Mouse (Mus musculus): Measurements from ENCODE around the gene Nacad. TPM values are rescaled to one million over a fixed set of nuclear protein-coding genes. Genes with fewer than 3 reads are reported as not detected.

The Nacad gene
- polyA plus RNA-seq, 1 experiment, result 3.1 TPM

DNA sequence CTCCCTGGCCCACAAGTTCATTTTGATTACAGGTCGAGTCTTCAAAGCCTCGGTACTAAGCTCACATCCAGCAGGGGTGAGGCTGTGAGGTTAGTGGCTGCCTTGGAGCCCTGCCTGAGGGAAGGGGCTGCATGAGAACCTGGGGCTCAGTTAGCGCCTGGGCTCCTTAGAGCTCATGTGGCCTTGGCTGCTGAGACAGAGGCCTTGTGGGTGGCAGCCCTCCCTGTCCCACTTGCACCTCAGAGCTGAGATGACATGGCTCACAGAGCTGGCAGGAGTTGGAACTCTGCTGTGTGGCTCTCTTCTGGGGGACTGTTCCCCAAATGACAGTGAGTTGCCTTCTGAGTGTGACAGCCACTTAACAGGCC, 36.5 kb downstream of the Nacad start:
- TF ChIP-seq GATA1 (IDR thresholded peaks at IDR 0.05; ENCODE audit: low read length), result no peak
- no peak for TF ChIP-seq TAL1 (IDR thresholded peaks at IDR 0.05; ENCODE audit: low read length)
- H3K4me1 ChIP-seq (ENCODE audit: control insufficient read depth), result peaks cover 36% of the 10 kb centered on the region
- no peaks in the 10 kb centered on the region for H3K9me3 ChIP-seq (ENCODE audit: control insufficient read depth, low read length)
- peaks cover 67% of the 10 kb centered on the region for H3K36me3 ChIP-seq (ENCODE audit: control insufficient read depth)
- no peak overlapping the region for H3K4me3 ChIP-seq (replicated peaks)
- no peaks in the 10 kb centered on the region for H3K27me3 ChIP-seq (ENCODE audit: control insufficient read depth)

DNA sequence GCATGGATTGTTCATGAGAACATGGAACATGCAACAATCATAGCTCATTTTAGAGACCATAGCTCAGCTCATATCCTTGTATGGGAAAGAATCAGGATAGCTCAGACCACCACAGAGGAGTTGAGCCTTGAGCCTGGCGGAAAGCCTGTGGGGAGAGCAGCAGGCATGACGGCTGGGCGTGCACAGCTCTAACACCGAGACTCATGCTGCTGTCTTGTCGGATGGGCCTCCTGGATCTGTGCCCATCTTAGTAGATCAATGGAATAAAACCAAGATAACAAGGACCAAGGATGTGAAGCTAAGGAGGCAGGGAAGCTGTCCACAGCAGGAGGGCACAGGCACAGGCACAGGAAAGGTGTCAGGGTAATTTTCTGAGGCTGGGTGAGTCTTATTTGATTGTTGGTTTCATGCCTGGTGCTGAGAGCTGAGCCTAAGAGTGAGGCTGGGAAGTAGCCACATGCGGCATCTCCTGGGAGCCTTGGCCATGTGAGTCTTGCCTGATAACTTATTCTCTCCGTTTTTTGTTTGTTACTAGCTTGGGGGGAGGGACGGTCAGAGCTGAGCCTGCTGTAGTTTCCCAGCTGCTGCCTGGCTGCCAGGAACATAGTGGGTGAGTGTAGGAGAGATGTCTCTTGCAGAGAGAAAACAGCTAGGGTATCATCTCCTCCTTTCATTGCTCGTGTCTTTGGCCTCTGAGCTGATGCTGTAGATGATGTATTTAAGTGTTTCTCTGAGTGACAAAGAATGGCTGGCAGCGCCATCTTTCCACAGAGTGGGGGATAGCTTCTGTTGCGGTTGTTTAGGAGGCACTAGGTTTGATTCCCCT, 37.1 kb downstream of the Nacad start:
- no peak for TF ChIP-seq TAL1 (IDR thresholded peaks at IDR 0.05; ENCODE audit: low read length)
- no peak for TF ChIP-seq GATA1 (IDR thresholded peaks at IDR 0.05; ENCODE audit: low read length)
- peaks cover 36% of the 10 kb centered on the region for H3K4me1 ChIP-seq (ENCODE audit: control insufficient read depth)
- no peaks in the 10 kb centered on the region for H3K9me3 ChIP-seq (ENCODE audit: control insufficient read depth, low read length)
- no peak overlapping the region for H3K4me3 ChIP-seq (replicated peaks)
- H3K36me3 ChIP-seq (ENCODE audit: control insufficient read depth), result peaks cover 67% of the 10 kb centered on the region
- no peaks in the 10 kb centered on the region for H3K27me3 ChIP-seq (ENCODE audit: control insufficient read depth)

DNA sequence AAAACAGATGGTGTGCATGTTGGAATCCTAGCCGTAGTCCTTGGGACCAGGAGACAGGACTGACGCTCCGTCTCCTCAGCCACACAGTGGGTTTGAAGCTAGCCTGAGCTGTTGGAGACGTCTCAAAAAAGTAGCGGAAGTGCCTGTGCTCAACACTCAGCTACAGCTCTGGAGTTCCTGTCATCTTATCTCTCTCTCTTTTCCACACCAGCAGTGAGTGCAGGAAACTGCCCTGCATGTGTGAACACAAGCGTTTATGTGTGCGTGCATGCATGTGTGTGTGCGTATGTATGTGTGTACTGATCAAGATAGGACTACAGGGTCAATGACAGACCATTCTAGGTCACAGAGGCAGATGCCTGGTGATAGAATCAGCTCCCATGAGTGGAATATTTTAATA, 37.9 kb downstream of the Nacad start:
- no peak for TF ChIP-seq GATA1 (IDR thresholded peaks at IDR 0.05; ENCODE audit: low read length)
- no peak for TF ChIP-seq TAL1 (IDR thresholded peaks at IDR 0.05; ENCODE audit: low read length)
- H3K9me3 ChIP-seq (ENCODE audit: control insufficient read depth, low read length), result no peaks in the 10 kb centered on the region
- peaks cover 36% of the 10 kb centered on the region for H3K4me1 ChIP-seq (ENCODE audit: control insufficient read depth)
- H3K4me3 ChIP-seq (replicated peaks), result no peak overlapping the region
- peaks cover 67% of the 10 kb centered on the region for H3K36me3 ChIP-seq (ENCODE audit: control insufficient read depth)
- H3K27me3 ChIP-seq (ENCODE audit: control insufficient read depth), result no peaks in the 10 kb centered on the region

DNA sequence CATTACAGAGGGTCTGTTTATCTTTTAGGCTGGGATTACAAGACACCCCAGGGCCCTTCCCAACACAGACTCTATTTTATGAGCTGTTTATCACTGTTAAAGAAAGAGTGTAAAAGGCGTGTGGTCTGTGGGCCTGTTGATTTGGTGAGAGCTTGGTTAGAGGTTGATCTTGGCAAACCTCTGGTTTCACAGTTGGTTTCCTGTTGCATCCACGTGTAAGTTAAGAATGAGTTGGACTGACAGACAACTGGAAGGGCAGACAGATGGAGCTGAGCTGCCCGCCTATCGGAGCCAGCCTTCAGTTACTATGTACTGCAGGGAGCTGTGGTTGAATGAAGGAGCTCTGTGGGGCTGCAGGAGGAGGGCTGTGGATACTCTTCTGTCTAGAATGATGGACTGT, 39.4 kb downstream of the Nacad start:
- peaks cover 62% of the 10 kb centered on the region for H3K36me3 ChIP-seq (ENCODE audit: control insufficient read depth)
- H3K9me3 ChIP-seq (ENCODE audit: control insufficient read depth, low read length), result no peaks in the 10 kb centered on the region
- no peak overlapping the region for H3K4me3 ChIP-seq (replicated peaks)
- H3K27me3 ChIP-seq (ENCODE audit: control insufficient read depth), result no peaks in the 10 kb centered on the region
- TF ChIP-seq TAL1 (IDR thresholded peaks at IDR 0.05; ENCODE audit: low read length) (no peak), GATA1 (IDR thresholded peaks at IDR 0.05; ENCODE audit: low read length) (no peak)
- H3K4me1 ChIP-seq (ENCODE audit: control insufficient read depth), result peaks cover 48% of the 10 kb centered on the region

DNA sequence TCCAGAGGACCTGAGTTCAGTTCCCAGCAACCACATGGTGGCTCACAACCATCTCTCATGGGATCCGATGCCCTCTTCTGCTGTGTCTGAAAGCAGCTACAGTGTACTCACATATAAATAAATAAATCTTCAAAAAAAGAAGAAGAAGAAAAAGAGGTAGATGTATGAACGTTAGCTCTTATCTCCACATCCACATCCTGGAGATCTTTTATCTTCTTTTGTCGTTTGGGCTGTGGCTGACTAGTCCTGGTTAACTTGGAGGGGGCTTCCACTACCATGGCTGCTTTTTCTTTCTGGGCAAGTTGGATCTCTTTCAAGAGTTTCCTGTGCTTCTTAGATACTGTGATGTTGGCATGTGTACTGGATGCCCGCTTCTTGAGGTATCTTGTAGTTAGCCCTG, 42.7 kb downstream of the Nacad start:
- H3K36me3 ChIP-seq (ENCODE audit: control insufficient read depth), result peaks cover 49% of the 10 kb centered on the region
- no peak for TF ChIP-seq GATA1 (IDR thresholded peaks at IDR 0.05; ENCODE audit: low read length)
- TF ChIP-seq TAL1 (IDR thresholded peaks at IDR 0.05; ENCODE audit: low read length), result no peak
- H3K4me1 ChIP-seq (ENCODE audit: control insufficient read depth), result peaks cover 37% of the 10 kb centered on the region
- no peak overlapping the region for H3K4me3 ChIP-seq (replicated peaks)
- no peaks in the 10 kb centered on the region for H3K9me3 ChIP-seq (ENCODE audit: control insufficient read depth, low read length)
- H3K27me3 ChIP-seq (ENCODE audit: control insufficient read depth), result no peaks in the 10 kb centered on the region

DNA sequence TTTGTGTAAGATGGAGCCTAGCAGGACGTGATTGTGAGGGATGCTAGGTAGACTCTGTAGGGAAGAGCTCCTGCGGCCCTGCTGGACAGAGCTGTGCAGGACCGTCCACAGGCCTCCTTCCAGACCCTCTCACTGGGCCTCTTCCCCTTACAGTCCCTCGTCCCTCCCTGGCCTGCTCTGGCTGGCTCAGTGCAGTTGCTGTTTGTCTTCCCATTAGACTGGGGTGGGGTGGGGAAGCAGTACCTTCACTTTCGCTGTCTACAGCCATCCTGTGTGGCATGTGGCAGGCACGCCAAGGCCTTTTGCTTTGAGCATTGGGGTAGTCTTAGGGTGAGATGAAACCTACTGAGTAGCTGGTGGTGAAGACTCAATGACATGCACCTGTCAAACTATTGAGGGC, 43.5 kb downstream of the Nacad start:
- Histone ChIP-seq H3K36me3 (ENCODE audit: control insufficient read depth) (peaks cover 52% of the 10 kb centered on the region), H3K27me3 (ENCODE audit: control insufficient read depth) (no peaks in the 10 kb centered on the region), H3K4me1 (ENCODE audit: control insufficient read depth) (peaks cover 32% of the 10 kb centered on the region), H3K4me3 (replicated peaks) (no peak overlapping the region), H3K9me3 (ENCODE audit: control insufficient read depth, low read length) (no peaks in the 10 kb centered on the region)
- TF ChIP-seq TAL1 (IDR thresholded peaks at IDR 0.05; ENCODE audit: low read length) (no peak), GATA1 (IDR thresholded peaks at IDR 0.05; ENCODE audit: low read length) (no peak)

DNA sequence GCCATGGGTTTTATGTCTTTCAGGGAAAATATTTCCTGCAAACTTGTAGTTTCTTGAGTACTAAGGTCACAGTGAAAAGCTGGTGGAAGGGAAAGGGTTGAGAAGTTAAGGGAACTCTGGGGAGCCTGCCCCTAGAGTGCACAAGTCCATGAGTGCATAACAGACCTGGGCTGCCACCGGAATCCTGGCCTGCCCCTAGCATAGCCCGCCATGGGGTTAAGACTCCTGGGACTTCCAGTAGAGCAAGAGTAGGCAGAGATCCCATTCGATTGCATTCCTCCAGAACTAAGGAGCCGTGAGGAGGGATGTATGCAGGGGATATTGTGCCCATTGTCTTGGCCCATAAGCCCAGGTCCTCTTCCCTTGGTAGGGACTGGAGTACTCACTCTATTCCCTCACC, 44.4 kb downstream of the Nacad start:
- Histone ChIP-seq H3K4me3 (replicated peaks) (no peak overlapping the region), H3K36me3 (ENCODE audit: control insufficient read depth) (peaks cover 54% of the 10 kb centered on the region)

DNA sequence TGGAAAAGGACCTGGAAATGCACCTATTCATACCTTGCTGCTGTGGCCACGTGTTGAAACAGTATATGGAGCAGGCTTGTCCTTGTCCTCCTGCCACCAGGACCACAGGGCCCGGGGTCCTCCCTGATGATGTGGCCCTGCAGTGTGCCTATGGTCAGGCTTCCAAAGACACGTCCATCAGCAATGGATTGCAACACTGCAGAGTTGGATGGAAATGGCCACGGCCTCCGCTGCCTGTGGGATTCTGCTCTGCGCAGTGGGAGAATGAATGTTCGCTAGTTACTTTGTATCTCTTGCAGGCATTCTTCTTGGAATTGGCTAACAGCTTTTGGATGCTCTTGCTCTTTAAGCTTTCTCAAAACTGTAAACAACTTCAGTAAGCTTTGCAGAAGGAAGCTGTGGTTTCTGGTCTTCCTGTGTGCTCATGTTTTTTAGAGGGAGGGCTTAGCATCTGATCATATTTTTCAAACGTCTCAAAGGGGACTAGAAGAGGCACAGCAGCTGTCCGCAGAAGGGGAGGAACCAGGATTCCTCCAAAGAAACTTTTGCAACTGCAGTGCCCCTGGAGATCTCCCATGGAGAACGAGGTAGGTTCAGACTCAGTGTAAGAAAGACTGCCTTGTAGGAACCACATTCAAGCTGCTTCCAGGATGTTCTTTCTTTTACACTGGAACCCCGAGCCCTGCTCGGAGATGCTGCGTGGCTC, 45.0 kb downstream of the Nacad start:
- TF ChIP-seq GATA1 (IDR thresholded peaks at IDR 0.05; ENCODE audit: low read length) (no peak), TAL1 (IDR thresholded peaks at IDR 0.05; ENCODE audit: low read length) (no peak)
- Histone ChIP-seq H3K36me3 (ENCODE audit: control insufficient read depth) (peaks cover 52% of the 10 kb centered on the region), H3K4me3 (replicated peaks) (no peak overlapping the region), H3K9me3 (ENCODE audit: control insufficient read depth, low read length) (no peaks in the 10 kb centered on the region), H3K27me3 (ENCODE audit: control insufficient read depth) (no peaks in the 10 kb centered on the region), H3K4me1 (ENCODE audit: control insufficient read depth) (peaks cover 30% of the 10 kb centered on the region)

More for the DNA sequence above, 44.4 kb downstream of the Nacad start:
- Histone ChIP-seq H3K4me1 (ENCODE audit: control insufficient read depth) (peaks cover 30% of the 10 kb centered on the region), H3K9me3 (ENCODE audit: control insufficient read depth, low read length) (no peaks in the 10 kb centered on the region), H3K27me3 (ENCODE audit: control insufficient read depth) (no peaks in the 10 kb centered on the region)
- TF ChIP-seq GATA1 (IDR thresholded peaks at IDR 0.05; ENCODE audit: low read length), result no peak
- TF ChIP-seq TAL1 (IDR thresholded peaks at IDR 0.05; ENCODE audit: low read length), result no peak

DNA sequence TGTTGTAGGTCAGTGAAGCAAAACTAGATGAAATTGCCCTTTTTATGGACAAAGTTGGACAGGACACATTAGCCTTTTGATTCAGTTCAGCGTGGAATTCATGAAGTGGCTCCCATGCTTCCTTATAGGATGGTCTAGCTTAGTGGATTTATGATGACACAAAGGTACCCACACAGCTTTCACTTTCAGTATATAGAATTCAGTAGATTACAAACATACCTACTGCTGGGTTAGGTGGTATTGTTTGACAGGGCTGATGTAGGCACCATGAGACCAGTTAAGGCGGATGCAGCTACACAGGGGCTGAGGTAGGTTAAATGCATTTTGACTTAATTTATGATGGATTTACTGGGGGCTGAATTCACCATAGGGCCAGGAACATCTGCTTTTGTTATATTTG, 45.9 kb downstream of the Nacad start:
- H3K4me1 ChIP-seq (ENCODE audit: control insufficient read depth), result peaks cover 31% of the 10 kb centered on the region
- no peak for TF ChIP-seq TAL1 (IDR thresholded peaks at IDR 0.05; ENCODE audit: low read length)
- TF ChIP-seq GATA1 (IDR thresholded peaks at IDR 0.05; ENCODE audit: low read length), result no peak
- H3K9me3 ChIP-seq (ENCODE audit: control insufficient read depth, low read length), result no peaks in the 10 kb centered on the region
- H3K4me3 ChIP-seq (replicated peaks), result no peak overlapping the region
- peaks cover 52% of the 10 kb centered on the region for H3K36me3 ChIP-seq (ENCODE audit: control insufficient read depth)
- no peaks in the 10 kb centered on the region for H3K27me3 ChIP-seq (ENCODE audit: control insufficient read depth)
